Mouse (Mus musculus) heart, adult 11 months (tissue): ENCODE results near the gene Tead1.
"Not testable (repeated sequence)": the region's sequence is repeated elsewhere in the genome, so short reads cannot be mapped to it uniquely, and the experiment has no call there.

ENCODE experiments used
- DNase-seq: peaks from one replicate; pipeline ENCODE4 v3.0.0; 2022

Tead1 gene

DNA sequence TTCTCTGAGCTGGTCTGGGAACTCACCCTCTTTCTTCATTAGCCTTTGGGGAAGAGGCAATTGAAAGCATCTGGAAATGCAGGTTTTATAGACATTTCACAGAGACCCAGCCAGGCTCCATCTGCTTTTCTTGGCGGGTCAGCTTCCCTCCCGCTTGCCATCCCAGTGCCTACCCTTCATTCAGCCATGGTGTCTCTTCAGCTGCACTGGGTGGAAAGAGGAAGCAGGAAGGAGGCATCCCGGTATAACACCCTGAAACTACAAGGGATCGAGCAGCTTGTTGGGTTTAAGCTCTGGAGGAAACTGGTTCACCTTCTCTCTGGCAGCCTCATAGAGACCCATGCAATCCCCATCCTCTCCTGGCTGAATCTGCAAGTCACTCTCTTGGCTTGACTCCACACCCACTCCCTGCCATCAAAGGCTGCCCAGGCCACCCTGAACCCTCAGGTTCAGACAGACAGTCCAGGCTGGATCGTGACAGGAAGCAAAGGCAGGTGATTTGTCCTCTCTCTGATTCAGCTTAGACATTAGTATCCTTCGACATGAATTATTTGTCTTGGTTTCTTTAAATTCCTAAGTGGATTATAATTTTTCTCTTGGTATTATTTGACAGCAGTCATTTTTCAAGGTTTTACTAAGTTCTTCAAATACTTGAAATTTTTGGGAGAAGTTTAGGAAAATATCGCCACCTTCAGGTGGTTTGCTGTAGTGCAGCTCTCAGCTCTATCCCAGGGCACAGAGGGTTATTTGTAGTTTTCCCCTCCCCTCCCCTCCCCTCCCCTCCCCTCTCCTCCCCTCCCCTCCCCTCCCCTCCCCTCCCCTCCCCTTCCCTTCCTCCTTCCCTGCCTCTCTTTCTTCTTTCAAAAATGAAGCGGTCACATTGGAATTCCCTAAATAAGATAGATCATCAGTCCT is 189.7 kb downstream of the Tead1 start:
- peak; percentile 92 for DNase-seq

DNA sequence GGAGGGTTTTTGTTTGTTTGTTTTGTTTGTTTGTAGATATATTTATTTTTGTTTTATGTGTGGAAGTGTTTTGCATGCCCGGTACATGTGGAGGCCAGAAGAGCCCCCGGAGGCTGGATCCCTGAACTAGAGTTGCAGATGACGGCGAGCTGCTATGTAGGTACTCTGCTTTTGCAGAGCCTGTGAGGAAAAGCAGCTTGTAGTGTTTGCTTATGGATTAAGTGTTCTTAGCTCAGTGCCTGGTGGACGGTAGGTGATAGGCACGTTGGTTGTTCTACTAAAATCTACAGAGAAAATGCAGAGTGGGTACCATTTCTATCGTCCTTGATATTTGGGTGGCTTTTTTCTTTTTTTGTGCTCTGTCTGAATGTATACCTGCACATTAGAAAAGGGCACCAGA is 192.6 kb downstream of the Tead1 start:
- DNase-seq, result no peak

DNA sequence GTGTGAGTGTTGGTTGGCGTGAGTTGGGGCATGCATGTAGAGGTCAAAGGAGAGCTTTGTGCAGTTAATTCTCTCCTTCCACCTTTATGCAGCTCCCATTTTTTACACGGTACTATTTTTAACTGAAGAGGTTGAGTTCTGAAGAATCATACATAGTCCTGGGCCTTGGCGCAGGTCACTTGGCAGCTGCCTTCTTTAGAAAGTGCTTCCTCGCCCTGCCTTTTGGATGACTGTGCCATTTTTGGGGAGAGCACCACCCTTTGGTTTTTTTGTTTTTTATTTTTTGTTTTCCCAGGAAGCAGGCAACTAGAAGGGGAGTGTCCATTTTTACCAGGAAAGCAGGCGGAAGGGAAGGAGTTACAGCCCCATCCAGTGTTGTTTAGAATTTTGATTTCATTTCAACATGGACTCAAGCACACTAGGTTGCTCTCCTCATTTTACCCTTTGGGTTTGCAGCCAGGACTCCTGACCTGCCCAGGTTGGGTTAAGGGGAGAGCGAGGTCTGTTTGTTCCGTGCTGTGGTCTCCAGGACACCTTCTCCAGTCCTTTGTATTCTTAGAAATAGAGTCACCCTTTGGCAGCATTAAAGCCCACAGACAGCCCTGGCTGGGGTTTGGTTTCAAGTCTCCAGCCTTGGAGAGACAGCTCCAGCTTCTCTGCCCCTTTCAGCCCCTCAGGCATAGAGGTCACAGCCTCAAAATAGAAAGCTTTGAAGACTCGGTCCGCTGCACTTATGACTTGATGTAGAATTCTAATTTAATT is 193.5 kb downstream of the Tead1 start:
- peak; percentile 97 for DNase-seq

GRCm38 (mm10) chr7:112876128-112876527 is 197.0 kb downstream of the Tead1 start:
- no peak for DNase-seq

DNA sequence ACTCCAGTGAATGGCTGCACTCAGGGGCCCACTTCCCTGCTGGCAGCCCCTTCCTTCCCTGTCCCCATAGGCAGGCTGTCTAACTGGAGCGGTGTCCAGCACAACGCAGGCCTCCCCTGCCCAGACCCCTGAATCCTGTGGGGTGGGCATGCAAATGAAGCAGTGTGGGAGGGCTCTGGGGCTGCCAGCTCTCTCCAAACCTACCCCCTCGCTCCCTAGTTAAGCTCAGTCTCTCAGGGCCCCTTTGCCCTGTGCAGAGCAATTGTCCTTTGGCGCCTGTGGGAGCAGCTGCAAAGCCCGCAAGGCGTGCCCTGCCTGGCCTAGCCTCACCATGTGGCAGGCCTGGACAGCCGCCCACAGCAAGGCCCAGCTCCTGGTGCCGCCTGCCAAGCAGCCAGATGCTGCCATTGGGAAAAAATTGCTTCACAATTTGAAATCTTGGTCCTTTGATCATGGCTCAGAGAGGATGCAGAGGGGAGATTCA is 204.7 kb downstream of the Tead1 start:
- peak; percentile 97 for DNase-seq

- DNase-seq, result peak; percentile 91
Observed at GRCm38 (mm10) chr7:112885546-112885945, 206.4 kb downstream of the Tead1 start.

- DNase-seq, result no peak
Observed at GRCm38 (mm10) chr7:112891883-112892282, 212.8 kb downstream of the Tead1 start.

- peak; percentile 87 for DNase-seq
Observed at GRCm38 (mm10) chr7:112892595-112892994, 213.5 kb downstream of the Tead1 start.

GRCm38 (mm10) chr7:112896363-112896762 is 217.2 kb downstream of the Tead1 start:
- peak; percentile 51 for DNase-seq

DNA sequence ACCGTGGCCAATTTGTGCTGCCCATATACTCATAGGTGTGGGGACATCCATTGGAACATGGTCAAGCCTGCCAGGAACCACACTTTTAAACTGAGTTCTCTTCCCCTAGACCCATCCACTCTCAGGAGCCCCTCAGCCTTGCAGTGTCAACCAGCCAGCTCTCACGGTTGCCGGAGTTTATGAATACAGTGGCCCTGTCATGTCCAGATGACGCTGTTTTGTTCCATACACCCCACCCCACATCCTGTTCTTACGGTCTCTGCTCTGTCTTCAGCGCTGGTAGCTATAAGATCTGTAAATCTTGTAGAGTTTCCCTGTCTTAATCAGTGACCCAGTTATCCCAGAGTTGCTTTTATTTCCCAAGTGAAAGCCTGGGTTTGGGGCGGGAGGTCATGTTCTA is 222.6 kb downstream of the Tead1 start:
- DNase-seq, result peak; percentile 85

DNA sequence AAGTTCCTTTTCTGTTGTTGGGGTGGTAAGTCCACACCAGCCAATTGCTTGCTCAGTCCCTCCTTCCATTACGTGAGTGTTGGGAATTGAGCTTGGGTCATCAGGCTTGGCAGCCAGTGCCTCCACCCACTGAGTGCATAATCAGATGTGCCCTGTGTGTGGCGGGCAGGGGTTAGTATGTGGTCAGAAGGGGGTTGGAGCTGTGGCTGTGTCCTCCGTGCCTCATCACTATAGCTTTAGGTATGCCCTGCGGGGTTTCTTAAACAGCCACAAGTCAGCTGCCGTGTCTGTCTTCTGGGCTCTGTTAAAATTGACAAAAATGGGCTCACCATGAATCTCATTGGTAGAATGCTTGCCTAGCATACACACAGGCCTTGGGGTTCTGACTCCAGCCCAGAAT is 227.7 kb downstream of the Tead1 start:
- peak; percentile 87 for DNase-seq

DNA sequence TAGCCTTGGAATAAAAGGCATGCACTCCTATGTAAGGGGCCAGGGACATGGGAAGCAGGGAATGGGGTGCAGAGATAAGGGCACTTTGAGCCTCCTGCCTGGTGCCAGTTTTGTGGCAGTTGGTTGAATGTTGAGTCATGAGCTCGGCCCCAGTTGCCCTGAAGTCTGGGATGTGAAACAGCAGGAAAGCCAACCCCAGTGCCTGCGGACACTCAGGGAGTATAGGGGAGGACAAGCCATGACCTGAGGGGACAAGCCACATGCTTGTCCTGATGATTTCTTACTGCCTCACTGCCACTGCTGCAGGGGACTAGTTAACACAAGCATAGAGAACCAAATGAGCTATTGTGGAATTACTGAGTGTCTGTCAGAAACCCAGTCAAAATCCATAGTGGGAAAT is 228.3 kb downstream of the Tead1 start:
- DNase-seq, result peak; percentile 88

GRCm38 (mm10) chr7:112909164-112909563 is 230.0 kb downstream of the Tead1 start:
- DNase-seq, result peak; percentile 85

GRCm38 (mm10) chr7:112912969-112913368 is 233.9 kb downstream of the Tead1 start:
- no peak for DNase-seq

GRCm38 (mm10) chr7:112915571-112915970 is 236.5 kb downstream of the Tead1 start:
- DNase-seq, result no peak

DNA sequence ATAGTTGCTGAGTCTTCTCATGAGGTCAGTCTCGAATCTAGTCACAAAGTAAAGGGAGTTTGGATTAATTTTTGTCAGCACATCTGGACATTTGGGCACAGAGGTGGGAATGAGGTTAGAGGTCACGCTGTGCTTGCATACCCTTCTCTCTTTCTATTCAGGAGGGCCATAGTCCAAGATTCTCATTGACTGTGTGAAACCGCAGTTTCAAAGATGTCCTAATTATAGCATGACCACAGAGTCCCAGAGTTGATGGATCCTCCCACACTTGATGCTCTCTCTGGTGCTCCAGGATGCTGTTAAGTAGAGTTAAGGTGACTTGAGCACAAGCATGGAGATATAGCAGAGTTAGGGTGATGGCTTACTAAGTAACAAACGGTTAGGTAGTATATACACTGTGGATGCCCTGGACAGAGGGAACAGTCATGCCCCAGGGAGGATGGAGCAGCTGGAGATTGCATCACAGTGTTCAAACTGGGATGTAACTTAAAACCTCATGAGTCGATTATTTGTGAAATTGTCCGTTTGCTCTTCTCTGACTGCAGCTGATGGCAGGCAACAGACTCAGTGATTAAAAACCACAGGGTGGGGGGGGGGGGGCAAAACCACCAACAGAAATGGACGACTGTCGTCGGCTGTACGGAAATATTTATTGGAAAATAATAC is 238.6 kb downstream of the Tead1 start:
- peak; percentile 94 for DNase-seq

GRCm38 (mm10) chr7:112918279-112918991 is 239.3 kb downstream of the Tead1 start:
- peak; percentile 96 for DNase-seq

DNA sequence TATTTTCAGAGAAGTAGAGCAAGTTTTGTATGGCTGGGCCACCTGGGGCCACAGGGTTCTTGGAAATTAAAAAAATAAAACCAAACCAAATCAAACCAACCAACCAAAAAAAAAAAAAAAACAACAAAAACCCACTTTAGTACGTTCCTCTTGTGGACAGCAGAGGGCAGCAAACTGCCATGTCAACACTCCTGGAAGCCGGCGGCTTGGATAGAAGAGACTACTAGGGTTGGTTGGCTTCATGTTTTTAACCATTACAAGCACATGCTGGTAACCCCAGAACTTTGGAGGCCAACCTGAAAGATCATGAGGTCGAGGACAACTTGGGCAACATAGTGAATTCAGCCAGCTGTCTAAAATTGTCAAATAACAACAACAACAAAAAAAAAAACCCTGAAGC is 240.7 kb downstream of the Tead1 start:
- no peak for DNase-seq

- peak; percentile 54 for DNase-seq
Observed at GRCm38 (mm10) chr7:112922801-112923200, 243.7 kb downstream of the Tead1 start.

- DNase-seq, result no peak
Observed at GRCm38 (mm10) chr7:112923712-112924111, 244.6 kb downstream of the Tead1 start.

- no peak for DNase-seq
Observed at GRCm38 (mm10) chr7:112930669-112931068, 251.6 kb downstream of the Tead1 start.

- not testable (repeated sequence) for DNase-seq
Observed at GRCm38 (mm10) chr7:112935876-112936275, 256.8 kb downstream of the Tead1 start.

- no peak for DNase-seq
Observed at GRCm38 (mm10) chr7:112937089-112937488, 258.0 kb downstream of the Tead1 start.
